Comparison of ENCODE assay signal across 29 mouse cellular contexts in genomic region chr5:81201885-81202284, GRCm38 (mm10).
DNase-seq lines count a peak whose midpoint lies in the region; ATAC-seq and TF ChIP-seq lines count a peak whose summit lies in the region.
"Had no signal": no experiment of that assay in that cellular context is flagged by ENCODE, and none has a peak within 500 bp of the region (broad histone marks: within the 10 kb centered on the region; RNA-seq: fewer than 3 reads in every experiment).

No protein-coding gene starts in this region.

- no peak overlapping the region for H3K4me3 ChIP-seq in hindbrain, postnatal 0 days (ENCODE audit: low read length)
- H3K4me3 ChIP-seq in hindbrain, embryonic 13.5 days: no peak overlapping the region
- no peak overlapping the region for H3K4me3 ChIP-seq in forebrain, embryonic 14.5 days (ENCODE audit: low read depth, low read length)
- H3K4me3 ChIP-seq in forebrain, embryonic 16.5 days (replicated peaks; ENCODE audit: low read length): no peak overlapping the region
- H3K4me3 ChIP-seq in midbrain, embryonic 16.5 days (ENCODE audit: low read depth, low read length): no peak overlapping the region
- H3K4me3 ChIP-seq: gastrocnemius, adult 2 months; heart, embryonic 12.5 days; layer of hippocampus, adult 2 months; left cerebral cortex, adult 2 months; limb, embryonic 12.5 days; liver, embryonic 15.5 days had no signal

- WGBS in hindbrain, postnatal 0 days: 20% methylated on average over 4 of the region's 4 CpGs
- WGBS in hindbrain, embryonic 13.5 days: 33% methylated on average over 4 of the region's 4 CpGs
- WGBS in forebrain, embryonic 14.5 days: 41% methylated on average over 4 of the region's 4 CpGs
- WGBS in forebrain, embryonic 16.5 days: 28% methylated on average over 4 of the region's 4 CpGs
- WGBS in midbrain, embryonic 16.5 days: 21% methylated on average over 4 of the region's 4 CpGs

- no peak overlapping the region for H3K27ac ChIP-seq in hindbrain, postnatal 0 days
- no peak overlapping the region for H3K27ac ChIP-seq in hindbrain, embryonic 13.5 days
- H3K27ac ChIP-seq in forebrain, embryonic 14.5 days (ENCODE audit: low read depth, low read length): no peak overlapping the region
- no peak overlapping the region for H3K27ac ChIP-seq in forebrain, embryonic 16.5 days (ENCODE audit: low read length)
- H3K27ac ChIP-seq in midbrain, embryonic 16.5 days (ENCODE audit: low read length): no peak overlapping the region
- H3K27ac ChIP-seq: gastrocnemius, adult 2 months; layer of hippocampus, adult 2 months; left cerebral cortex, adult 2 months; limb, embryonic 12.5 days; liver, embryonic 15.5 days had no signal

- H3K4me2 ChIP-seq in hindbrain, postnatal 0 days (ENCODE audit: low read depth, low read length): no peak overlapping the region
- no peak overlapping the region for H3K4me2 ChIP-seq in hindbrain, embryonic 13.5 days
- no peak overlapping the region for H3K4me2 ChIP-seq in forebrain, embryonic 14.5 days (ENCODE audit: low read length)
- H3K4me2 ChIP-seq in forebrain, embryonic 16.5 days (ENCODE audit: low read length): no peak overlapping the region
- H3K4me2 ChIP-seq in midbrain, embryonic 16.5 days (ENCODE audit: low read length): no peak overlapping the region
- H3K4me2 ChIP-seq: heart, embryonic 12.5 days; limb, embryonic 12.5 days; liver, embryonic 15.5 days; lung, embryonic 14.5 days had no signal

- H3K9me3 ChIP-seq in hindbrain, postnatal 0 days (ENCODE audit: low read length): no peaks in the 10 kb centered on the region
- H3K9me3 ChIP-seq in hindbrain, embryonic 13.5 days: no peaks in the 10 kb centered on the region
- no peaks in the 10 kb centered on the region for H3K9me3 ChIP-seq in forebrain, embryonic 14.5 days (replicated peaks; ENCODE audit: control insufficient read depth, low read length)
- H3K9me3 ChIP-seq in forebrain, embryonic 16.5 days (ENCODE audit: control insufficient read depth, low read length): no peaks in the 10 kb centered on the region
- no peaks in the 10 kb centered on the region for H3K9me3 ChIP-seq in midbrain, embryonic 16.5 days (replicated peaks; ENCODE audit: control insufficient read depth, low read length, poor library complexity, severe bottlenecking)
- H3K9me3 ChIP-seq: heart, embryonic 12.5 days; limb, embryonic 12.5 days; liver, embryonic 15.5 days had no signal

- DNase-seq in hindbrain, postnatal 0 days (ENCODE audit: low spot score): peak; percentile 7
- DNase-seq in forebrain, embryonic 14.5 days (ENCODE audit: low spot score): peak; percentile 48
- DNase-seq in right cerebral cortex, adult 2 months (ENCODE audit: low spot score in 2 of 2): no peak
- DNase-seq: adrenal gland, adult 2 months; adrenal gland, postnatal 36 days; B cell, adult 2 months; cerebellum, adult 2 months; cerebellum, postnatal 14 days; gastrocnemius, adult 2 months; gastrocnemius, postnatal 36 days; heart, adult 18-20 months; heart, postnatal 4 days; kidney, adult 18-20 months; kidney, postnatal 36 days; lung, embryonic 14.5 days; lung, postnatal 14 days; right cerebral cortex, adult 18-20 months; right cerebral cortex, postnatal 4 days; thymus, adult 2 months; thymus, postnatal 36 days had no signal

- no peaks in the 10 kb centered on the region for H3K27me3 ChIP-seq in hindbrain, postnatal 0 days (ENCODE audit: insufficient read depth, low read length)
- no peaks in the 10 kb centered on the region for H3K27me3 ChIP-seq in hindbrain, embryonic 13.5 days
- H3K27me3 ChIP-seq in forebrain, embryonic 14.5 days (replicated peaks; ENCODE audit: control insufficient read depth, insufficient read depth, low read length): no peaks in the 10 kb centered on the region
- no peaks in the 10 kb centered on the region for H3K27me3 ChIP-seq in forebrain, embryonic 16.5 days (replicated peaks; ENCODE audit: control insufficient read depth, insufficient read depth, low read length)
- H3K27me3 ChIP-seq in midbrain, embryonic 16.5 days (ENCODE audit: control insufficient read depth, insufficient read depth, low read depth, low read length): no peaks in the 10 kb centered on the region
- H3K27me3 ChIP-seq: heart, embryonic 12.5 days; limb, embryonic 12.5 days; liver, embryonic 15.5 days had no signal

- no peak overlapping the region for H3K9ac ChIP-seq in hindbrain, postnatal 0 days (replicated peaks; ENCODE audit: low read length)
- no peak overlapping the region for H3K9ac ChIP-seq in hindbrain, embryonic 13.5 days
- no peak overlapping the region for H3K9ac ChIP-seq in forebrain, embryonic 14.5 days (ENCODE audit: low read length)
- H3K9ac ChIP-seq in forebrain, embryonic 16.5 days (replicated peaks; ENCODE audit: low read depth, low read length): no peak overlapping the region
- H3K9ac ChIP-seq in midbrain, embryonic 16.5 days (ENCODE audit: low read depth, low read length): no peak overlapping the region
- H3K9ac ChIP-seq: heart, embryonic 12.5 days; limb, embryonic 12.5 days; liver, embryonic 15.5 days; lung, embryonic 14.5 days had no signal

- no peak for TF ChIP-seq CTCF in hindbrain, postnatal 0 days (IDR thresholded peaks at IDR 0.05; ENCODE audit: low read depth)

- H3K36me3 ChIP-seq in hindbrain, postnatal 0 days (ENCODE audit: insufficient read depth, low read length): no peaks in the 10 kb centered on the region
- no peaks in the 10 kb centered on the region for H3K36me3 ChIP-seq in hindbrain, embryonic 13.5 days
- H3K36me3 ChIP-seq in forebrain, embryonic 14.5 days (ENCODE audit: control insufficient read depth, insufficient read depth, low read length): no peaks in the 10 kb centered on the region
- H3K36me3 ChIP-seq in forebrain, embryonic 16.5 days (ENCODE audit: control insufficient read depth, insufficient read depth): no peaks in the 10 kb centered on the region
- H3K36me3 ChIP-seq in midbrain, embryonic 16.5 days (ENCODE audit: control insufficient read depth, insufficient read depth, low read length): no peaks in the 10 kb centered on the region
- H3K36me3 ChIP-seq: heart, embryonic 12.5 days; liver, embryonic 15.5 days had no signal

- no peak for ATAC-seq in hindbrain, postnatal 0 days
- ATAC-seq in hindbrain, embryonic 13.5 days (ENCODE audit: low FRiP score): no peak
- peak; percentile 61; the same call in 1 of the 2 replicates for ATAC-seq in forebrain, embryonic 14.5 days
- peak; percentile 79 for ATAC-seq in forebrain, embryonic 16.5 days
- ATAC-seq in midbrain, embryonic 16.5 days: peak; percentile 85; the same call in 1 of the 2 replicates
- no peak for ATAC-seq in inflammation-experienced regulatory T-cells, adult 6 months

- H3K4me1 ChIP-seq in hindbrain, postnatal 0 days (ENCODE audit: insufficient read depth, low read length): no peaks in the 10 kb centered on the region
- H3K4me1 ChIP-seq in hindbrain, embryonic 13.5 days (replicated peaks): peaks cover 5% of the 10 kb centered on the region; the same call in 1 of the 2 replicates
- no peaks in the 10 kb centered on the region for H3K4me1 ChIP-seq in forebrain, embryonic 14.5 days (ENCODE audit: control insufficient read depth, insufficient read depth, low read length)
- no peaks in the 10 kb centered on the region for H3K4me1 ChIP-seq in forebrain, embryonic 16.5 days (replicated peaks; ENCODE audit: control insufficient read depth, insufficient read depth, low read length)
- H3K4me1 ChIP-seq in midbrain, embryonic 16.5 days (ENCODE audit: control insufficient read depth, insufficient read depth, low read length): peaks cover 4% of the 10 kb centered on the region
- H3K4me1 ChIP-seq: heart, embryonic 12.5 days; limb, embryonic 12.5 days; liver, embryonic 15.5 days had no signal

Comparison
In these comparisons a context has a peak if more than half of its experiments do, and no peak if none do; other contexts are left out.
1. ATAC-seq: peak in forebrain, embryonic 14.5 days (single experiment), forebrain, embryonic 16.5 days (single experiment) and midbrain, embryonic 16.5 days (single experiment); none in hindbrain, postnatal 0 days (single experiment), hindbrain, embryonic 13.5 days (single experiment) and inflammation-experienced regulatory T-cells, adult 6 months (single experiment).
2. DNase-seq: peak in hindbrain, postnatal 0 days (single experiment) and forebrain, embryonic 14.5 days (single experiment); none in right cerebral cortex, adult 2 months (0 of 2).